Mouse (Mus musculus) heart, adult 2 months (tissue): Measurements from ENCODE around the gene Mixl1. TPM values are rescaled to one million over a fixed set of nuclear protein-coding genes. Genes with fewer than 3 reads are reported as not detected.

ENCODE experiments used
- DNase-seq, 2 experiments: peaks; one replicate each; pipeline ENCODE4 v3.0.0; 2021
- H3K27ac ChIP-seq: fragments of 200-600 bp; 2 replicates; pipeline ENCODE4 v1.8.1; 2022
- H3K27me3 ChIP-seq: fragments of 200-500 bp; 2 replicates; pipeline ENCODE4 v1.6.1; 2012; ENCODE audit warnings: mild to moderate bottlenecking, low read length, inconsistent platforms, mixed read lengths; ENCODE audit not compliant: control insufficient read depth, insufficient read depth
- H3K36me3 ChIP-seq: fragments of 200-500 bp; 2 replicates; pipeline ENCODE4 v1.6.1; 2012; ENCODE audit warnings: low read length, inconsistent platforms; ENCODE audit not compliant: control insufficient read depth, insufficient read depth
- H3K4me1 ChIP-seq: fragments of 200-500 bp; 2 replicates; pipeline ENCODE4 v1.6.1; 2011; ENCODE audit warnings: low read length; ENCODE audit not compliant: control insufficient read depth, insufficient read depth
- H3K4me3 ChIP-seq: fragments of 200-600 bp; 2 replicates; pipeline ENCODE4 v1.8.1; 2022
- H3K79me2 ChIP-seq: fragments of 200-500 bp; replicated peaks from 2 replicates; pipeline ENCODE4 v1.6.1; 2012; ENCODE audit warnings: mild to moderate bottlenecking, inconsistent platforms, low read length, moderate library complexity, mixed read lengths; ENCODE audit not compliant: control insufficient read depth, insufficient read depth
- H3K9ac ChIP-seq: fragments of 200-500 bp; 2 replicates; pipeline ENCODE4 v1.6.1; 2012; ENCODE audit warnings: low read depth, mild to moderate bottlenecking, control low read depth, inconsistent platforms, low read length, mixed read lengths
- CTCF ChIP-seq: fragments of 200-600 bp; IDR thresholded peaks from 2 replicates; pipeline ENCODE4 v1.8.1; 2022; ENCODE audit warnings: antibody characterized with exemption, mild to moderate bottlenecking, moderate library complexity
- EP300 ChIP-seq: fragments of 200-500 bp; IDR thresholded peaks from 2 replicates; pipeline ENCODE4 v1.6.1; 2011; ENCODE audit warnings: low read depth, low read length, control low read depth; ENCODE audit not compliant: insufficient read depth
- POLR2A ChIP-seq: fragments of 200-500 bp; IDR thresholded peaks from 2 replicates; pipeline ENCODE4 v1.6.1; 2011; ENCODE audit warnings: mild to moderate bottlenecking, low read depth, low read length, control low read depth; ENCODE audit not compliant: insufficient read depth
- WGBS: fragments of 180-500 bp; shearing (Covaris S2); methylation state at CpG from one replicate; pipeline ENCODE4 v1.1.7; 2018; 5-methylcytosine and 5-hydroxymethylcytosine counted together
- intact Hi-C: fragments of 180-260 bp; cut with DNase I; formaldehyde crosslinking; loops from one replicate; pipeline ENCODE4 v1.15.1; 2025
- long read RNA-seq: library from polyadenylated mRNA; stranded (forward); transcript quantifications from one replicate; pipeline ENCODE4 v2.0.0, GENCODE M21; 2021
- polyA plus RNA-seq: library from polyadenylated mRNA; depleted of rRNA; stranded (reverse); fragments of >200 nt; gene quantifications from 2 replicates; pipeline ENCODE4 v1.2.3, GENCODE M21; 2012; rRNA removed
- total RNA-seq, 2 experiments: library from RNA; stranded (reverse); gene quantifications; 2 replicates each; pipeline ENCODE4 v1.2.3; 2021

The Mixl1 gene
- total RNA-seq = not detected
- polyA plus RNA-seq = not detected in 2 replicates
- long read RNA-seq = 0 reads

DNA sequence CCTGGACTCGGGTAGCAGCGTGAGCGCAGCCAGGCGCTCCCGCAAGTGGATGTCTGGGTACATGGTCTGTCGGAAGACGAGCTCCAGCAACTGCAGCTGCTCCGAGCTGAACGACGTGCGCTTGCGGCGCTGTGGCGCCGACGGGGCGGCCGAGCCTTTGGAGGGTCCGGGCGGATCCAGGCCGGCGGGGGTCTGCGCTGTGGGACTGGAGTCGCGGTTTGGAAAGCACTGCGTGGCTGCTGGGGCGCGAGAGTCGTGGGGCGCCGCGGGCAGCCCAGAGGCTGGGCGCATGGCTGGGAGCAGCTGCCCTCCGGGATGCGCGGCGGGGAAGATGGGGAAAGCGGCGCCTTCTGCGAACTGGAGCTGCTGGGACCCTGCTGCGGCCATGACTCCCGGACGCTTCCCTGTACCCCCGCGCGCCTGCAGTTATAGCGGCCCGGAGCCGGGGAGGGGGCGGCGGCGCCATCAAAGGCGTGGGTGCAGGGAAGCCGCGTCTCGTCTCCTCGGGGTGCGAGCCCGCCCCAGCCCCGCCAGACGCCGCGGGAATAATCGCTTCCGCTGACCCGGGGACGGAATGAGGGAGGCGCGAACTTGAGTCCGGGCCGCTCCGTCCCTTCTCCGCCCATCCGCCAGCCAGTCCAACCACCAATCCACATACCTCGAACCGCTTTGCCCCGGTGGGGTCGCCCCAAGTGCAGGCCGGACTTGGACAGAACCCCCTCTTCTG, at the start of gene Mixl1:
TSS of gene Mixl1 (minus strand) at position 409 of the 727 bp plus-strand sequence.
- Histone ChIP-seq H3K27ac (no peak within 1 kb of the TSS), H3K36me3 (no peaks in the 10 kb centered on the region), H3K4me1 (no peaks in the 10 kb centered on the region), H3K79me2 (no peaks in the 10 kb centered on the region), H3K4me3 (peak within 1 kb of the TSS; percentile 14; the same call in 1 of the 2 replicates), H3K27me3 (peaks cover 8% of the 10 kb centered on the region), H3K9ac (no peak within 1 kb of the TSS)
- intact Hi-C loops = no loop called here
- WGBS = 1% methylated on average over 79 of the region's 79 CpGs
- no peak for DNase-seq
- TF ChIP-seq EP300 (no peak), POLR2A (no peak), CTCF (no peak)

DNA sequence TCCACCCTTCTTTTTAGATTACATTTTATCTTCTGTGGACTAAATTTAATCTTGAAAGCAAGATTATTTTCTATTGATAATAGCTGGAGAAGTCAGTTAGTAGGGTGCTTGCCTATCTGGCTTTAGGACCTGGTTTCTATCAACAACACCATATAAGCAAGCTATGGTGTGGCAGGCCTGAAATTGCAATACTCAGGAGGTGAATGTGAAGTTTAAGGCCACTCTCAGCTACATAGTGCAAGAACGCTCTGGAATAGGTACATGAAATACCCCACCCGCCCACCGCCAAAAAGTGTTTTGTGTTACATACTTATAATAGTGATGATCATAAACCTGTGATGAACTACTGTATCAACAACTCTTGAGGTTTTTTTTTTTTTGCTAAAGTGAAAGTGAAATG, 32.4 kb upstream of the Mixl1 start:
- TF ChIP-seq POLR2A (no peak), CTCF (no peak), EP300 (no peak)
- H3K36me3 ChIP-seq = peaks cover 14% of the 10 kb centered on the region
- 84% methylated on average over 3 of the region's 3 CpGs for WGBS
- H3K4me3 ChIP-seq = no peak overlapping the region
- H3K27ac ChIP-seq = no peak overlapping the region
- peaks cover 12% of the 10 kb centered on the region for H3K4me1 ChIP-seq
- H3K27me3 ChIP-seq = no peaks in the 10 kb centered on the region
- no peak for DNase-seq
- no peak overlapping the region for H3K9ac ChIP-seq
- H3K79me2 ChIP-seq = peaks cover 5% of the 10 kb centered on the region; the same call in 1 of the 2 replicates
- intact Hi-C loops = loop anchor here (5.0 kb wide), 1 partner anchor 123 kb away; the partner anchor contains the start of gene Sde2

DNA sequence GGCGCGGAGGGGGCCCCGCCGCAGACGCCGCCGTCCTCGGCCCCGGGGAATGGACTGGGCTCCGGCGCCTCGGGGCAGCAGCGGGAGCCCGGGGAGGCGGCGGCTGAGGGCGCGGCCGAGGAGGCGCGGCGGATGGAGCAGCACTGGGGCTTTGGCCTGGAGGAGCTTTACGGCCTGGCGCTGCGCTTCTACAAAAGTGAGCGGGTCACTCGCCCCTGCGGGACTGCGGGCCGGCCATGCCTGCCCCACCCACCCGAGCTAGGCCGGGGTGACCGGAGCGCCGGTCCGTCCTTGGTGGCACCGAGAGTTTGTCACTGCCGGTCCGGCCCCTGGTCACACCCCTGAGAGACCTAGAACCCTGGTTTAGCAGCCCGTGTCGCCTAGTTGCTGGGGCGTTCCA, 29.3 kb upstream of the Mixl1 start:
- Histone ChIP-seq H3K79me2 (peaks cover 5% of the 10 kb centered on the region; the same call in 1 of the 2 replicates), H3K27ac (peak overlapping the region; percentile 96), H3K4me3 (peak overlapping the region; percentile 76), H3K4me1 (peaks cover 12% of the 10 kb centered on the region), H3K27me3 (no peaks in the 10 kb centered on the region), H3K9ac (peak overlapping the region; percentile 87), H3K36me3 (peaks cover 14% of the 10 kb centered on the region)
- WGBS = under 1% methylated on average over 42 of the region's 42 CpGs
- TF ChIP-seq CTCF (no peak), POLR2A (no peak), EP300 (no peak)
- intact Hi-C loops = loop anchor here (5.0 kb wide), 1 partner anchor 126 kb away; the partner anchor contains the start of gene Sde2
- DNase-seq = no peak

DNA sequence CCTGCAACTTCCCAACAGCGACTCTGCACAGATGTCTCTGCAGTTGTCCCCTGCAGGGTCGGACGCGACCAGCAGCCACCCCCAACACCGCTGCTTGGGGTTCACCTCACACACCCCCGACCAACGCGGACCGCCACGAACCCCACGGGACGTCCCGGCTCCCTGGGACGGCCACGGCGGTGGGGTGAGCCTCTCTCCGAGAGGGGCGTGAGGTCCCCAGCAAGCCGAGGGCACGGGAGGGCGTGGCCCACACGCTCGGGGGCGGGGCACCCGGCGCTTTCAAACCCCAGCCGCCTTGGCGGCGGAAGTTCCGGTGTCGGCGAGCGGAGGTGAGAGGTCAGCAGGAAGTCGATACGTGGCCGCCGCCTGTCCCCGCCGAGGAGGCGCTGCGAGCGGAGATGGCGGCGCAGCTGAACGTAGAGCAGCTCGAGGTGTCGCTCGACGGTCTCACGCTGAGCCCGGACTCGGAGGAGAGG, 28.9 kb upstream of the Mixl1 start, which contains the start of gene Acbd3:
TSS of gene Acbd3 (plus strand) at position 340 of the 476 bp plus-strand sequence.
- Histone ChIP-seq H3K4me3 (peak within 1 kb of the TSS; percentile 76), H3K36me3 (peaks cover 14% of the 10 kb centered on the region), H3K27me3 (no peaks in the 10 kb centered on the region), H3K27ac (peak within 1 kb of the TSS; percentile 96), H3K79me2 (peaks cover 3% of the 10 kb centered on the region; the same call in 1 of the 2 replicates), H3K9ac (peak within 1 kb of the TSS; percentile 96), H3K4me1 (peaks cover 12% of the 10 kb centered on the region)
- DNase-seq = peak; percentile 93 to 94
- under 1% methylated on average over 52 of the region's 52 CpGs for WGBS
- TF ChIP-seq EP300 = 0 out of 2 replicates have a peak, but pooled peaks have one; percentile 31
- TF ChIP-seq POLR2A = peak; percentile 81
- peak; percentile 44 for TF ChIP-seq CTCF
- intact Hi-C loops = loop anchor here (5.0 kb wide), 1 partner anchor 127 kb away; the partner anchor contains the start of gene Sde2

DNA sequence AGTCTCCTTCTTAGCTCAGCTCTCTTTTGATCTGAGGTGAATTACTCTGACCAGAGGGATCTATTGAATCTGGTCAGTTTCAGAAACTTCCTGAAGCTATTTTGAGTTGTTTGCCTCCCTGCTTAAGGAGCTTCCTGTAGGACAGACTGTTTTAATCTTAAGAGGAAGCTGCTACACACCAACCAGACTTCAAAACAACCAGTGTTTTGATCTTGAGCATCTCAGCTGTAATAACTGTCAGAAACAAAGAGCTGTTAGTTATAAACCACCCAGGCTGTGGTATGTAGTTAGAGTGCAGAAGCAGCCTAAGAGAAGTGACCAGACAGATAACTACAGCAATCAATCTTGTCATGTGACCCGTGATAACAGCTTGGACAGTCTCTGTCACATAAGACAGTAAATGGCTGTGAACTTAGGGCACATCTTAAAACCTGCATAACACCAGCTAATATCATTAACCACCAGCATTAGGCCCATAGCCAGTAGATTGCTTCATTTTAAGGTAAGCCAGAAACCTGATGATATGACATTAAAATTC, 26.9 kb upstream of the Mixl1 start:
- intact Hi-C loops = no loop called here
- TF ChIP-seq EP300 (no peak), CTCF (no peak), POLR2A (no peak)

More for the DNA sequence above, 26.9 kb upstream of the Mixl1 start:
- Histone ChIP-seq H3K79me2 (peaks cover 1% of the 10 kb centered on the region; the same call in 1 of the 2 replicates), H3K4me3 (no peak overlapping the region), H3K4me1 (peaks cover 10% of the 10 kb centered on the region), H3K36me3 (peaks cover 14% of the 10 kb centered on the region), H3K27ac (no peak overlapping the region), H3K27me3 (no peaks in the 10 kb centered on the region), H3K9ac (no peak overlapping the region)
- DNase-seq = no peak
- 32% methylated on average over 1 of the region's 1 CpGs for WGBS
